Mouse (Mus musculus) neutrophil, adult 65 days (primary cell): ENCODE data around the gene Olfr417. TPM values are rescaled to one million over a fixed set of nuclear protein-coding genes. Genes with fewer than 3 reads are reported as not detected.

Experiments
- total RNA-seq: library from RNA; stranded (reverse); gene quantifications from 2 replicates; pipeline ENCODE4 v1.2.4, GENCODE M21; 2023

Gene Olfr417
- not detected in 2 replicates for total RNA-seq

DNA sequence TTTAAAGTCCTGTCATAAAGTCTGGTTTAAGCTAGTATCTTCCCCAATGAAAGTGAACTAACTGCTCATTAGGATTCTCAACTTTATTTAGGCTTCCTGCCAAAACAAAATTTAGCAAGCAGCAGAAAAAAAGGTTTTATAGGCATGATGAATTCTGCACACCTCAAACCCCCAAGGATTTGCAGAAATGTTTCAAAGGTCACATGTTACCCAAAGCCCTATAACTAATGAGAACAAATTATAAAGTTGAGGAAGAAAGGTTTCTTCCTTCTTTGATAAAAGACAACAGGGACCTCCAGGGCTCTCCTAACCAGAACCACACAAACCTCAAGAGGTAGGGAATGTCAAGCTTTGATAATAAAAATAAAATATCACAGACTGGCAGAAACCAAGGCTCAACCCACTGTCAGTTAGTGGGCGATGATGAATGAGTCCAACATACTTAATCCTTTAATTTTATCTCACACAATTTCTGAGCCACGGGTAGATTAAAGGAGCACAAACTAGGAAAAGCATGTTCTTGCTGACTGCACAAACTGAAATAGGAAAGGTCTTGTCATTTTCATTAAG, at the start of gene Olfr417:
Gene Olfr417 (plus strand): TSS at position 241 of the 570 bp plus-strand sequence.

DNA sequence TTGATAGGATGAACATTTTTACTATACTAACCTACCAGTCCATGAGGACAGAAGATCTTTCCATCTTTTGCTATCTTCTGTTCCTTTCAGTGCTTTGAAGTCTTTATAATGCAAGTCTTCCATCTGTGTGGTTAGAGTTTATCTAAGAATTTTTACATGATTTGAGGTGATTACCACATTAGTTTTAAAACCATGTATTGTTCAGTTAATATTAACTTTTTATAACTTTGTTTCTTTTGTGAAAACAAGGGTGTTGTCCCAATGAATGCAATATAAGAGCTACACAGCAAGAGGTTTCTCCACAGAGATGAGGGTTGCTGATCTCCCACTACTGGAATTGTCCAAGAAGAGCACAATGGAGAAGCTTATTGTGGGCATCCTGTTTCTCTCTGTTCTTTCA, 34.7 kb upstream of the Olfr417 start, which contains the start of gene Mptx1:
Gene Mptx1 (plus strand): TSS at position 301 of the 400 bp plus-strand sequence.

DNA sequence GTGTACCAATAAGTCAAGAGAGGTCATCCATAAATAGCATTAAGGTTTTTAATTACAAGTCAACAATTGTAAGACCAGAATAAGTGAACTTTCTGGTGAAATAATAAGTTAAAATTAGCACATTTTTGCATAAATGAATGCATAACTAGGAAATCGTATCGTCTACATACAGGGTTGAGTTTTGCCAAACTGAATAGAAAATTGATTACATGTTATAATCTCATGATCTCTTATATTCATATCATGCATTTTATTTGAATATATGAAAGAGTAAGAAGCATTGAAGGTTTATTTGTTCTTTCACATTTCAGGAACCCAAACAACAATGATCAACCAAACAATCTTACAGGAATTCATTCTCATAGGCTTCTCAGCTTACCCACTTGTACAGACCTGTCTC, 25.8 kb downstream of the Olfr417 start, which contains the start of gene Olfr248:
Gene Olfr248 (plus strand): TSS at position 301 of the 400 bp plus-strand sequence.

DNA sequence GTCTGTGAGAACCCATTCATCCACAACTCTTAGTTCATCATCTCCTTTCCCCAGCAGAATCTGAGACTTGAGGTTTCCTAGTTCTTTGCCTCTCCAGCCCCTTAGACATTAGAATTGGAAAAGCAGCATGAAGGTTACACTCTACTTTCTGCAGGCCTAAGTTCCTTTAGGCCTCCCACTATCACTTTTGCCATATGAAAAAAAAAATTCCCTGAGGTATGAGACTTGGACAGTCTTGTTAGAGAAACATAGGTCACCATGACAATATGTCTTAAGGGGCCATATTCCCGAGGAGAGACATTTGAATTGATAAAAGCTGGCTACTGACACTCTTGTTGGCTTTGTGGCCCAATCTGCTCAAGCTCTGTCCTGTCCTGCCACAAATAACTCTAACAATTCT, 58.8 kb downstream of the Olfr417 start, which contains the start of gene Olfr414:
Gene Olfr414 (plus strand): TSS at position 301 of the 400 bp plus-strand sequence.

Other genes starting within 250 kb of the Olfr417 start
- not detected in 2 replicates for gene Olfr231, start 244.0 kb upstream of the Olfr417 start, total RNA-seq
- gene Olfr424, start 233.6 kb upstream of the Olfr417 start, total RNA-seq: not detected in 2 replicates
- gene Olfr420, start 209.5 kb upstream of the Olfr417 start, total RNA-seq: not detected in 2 replicates
- 0.98 and 2.2 TPM in 2 replicates for gene Spta1, start 192.3 kb upstream of the Olfr417 start, total RNA-seq
- not detected in 2 replicates for gene Olfr419, start 113.1 kb upstream of the Olfr417 start, total RNA-seq
- not detected in 2 replicates for gene Mptx1, start 34.6 kb upstream of the Olfr417 start, total RNA-seq
- gene Olfr248, start 25.9 kb downstream of the Olfr417 start, total RNA-seq: not detected in 2 replicates
- gene Olfr414, start 58.9 kb downstream of the Olfr417 start, total RNA-seq: not detected in 2 replicates
- gene Olfr220, start 77.0 kb downstream of the Olfr417 start, total RNA-seq: not detected in 2 replicates
- 0.18 TPM in 1 of 2 replicates, not detected in the other for gene Fmn2, start 136.7 kb downstream of the Olfr417 start, total RNA-seq